Comparison of ENCODE assay signal across 8 mouse cellular contexts in the genomic region with DNA sequence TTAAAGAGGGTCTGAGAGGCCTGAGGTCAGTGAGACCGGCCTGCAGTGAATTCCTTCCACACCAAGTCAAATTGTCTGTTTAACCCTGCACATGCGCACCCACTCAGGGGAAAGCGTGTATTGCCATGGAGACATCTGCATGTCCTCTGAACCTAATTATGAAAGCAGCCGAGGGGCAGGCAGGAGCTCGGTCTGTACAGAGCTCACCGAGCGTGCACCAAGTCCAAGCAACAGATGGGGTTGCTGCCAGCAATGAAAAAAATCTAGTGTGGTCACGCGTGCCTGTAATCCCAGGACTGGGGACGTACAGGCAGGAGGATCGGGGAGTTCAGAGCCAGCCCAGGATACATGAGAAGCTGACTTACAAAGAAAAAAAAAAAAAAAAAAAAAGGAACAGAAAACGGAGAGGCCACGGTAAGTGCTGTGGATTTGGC. TPM values are rescaled to one million over a fixed set of nuclear protein-coding genes. Genes with fewer than 3 reads are reported as not detected.
DNase-seq lines count a peak whose midpoint lies in the region; ATAC-seq and TF ChIP-seq lines count a peak whose summit lies in the region.

No protein-coding gene starts in this region.

- peak overlapping the region; percentile 17; the same call in 1 of the 2 replicates for H3K9ac ChIP-seq in lung, embryonic 16.5 days (ENCODE audit: low read length)
- H3K9ac ChIP-seq in hindbrain, embryonic 12.5 days = peak overlapping the region; percentile 23; the same call in 1 of the 2 replicates
- H3K9ac ChIP-seq in midbrain, embryonic 14.5 days (replicated peaks; ENCODE audit: low read length) = peak overlapping the region; percentile 43; the same call in 1 of the 2 replicates

- ATAC-seq in lung, embryonic 16.5 days (ENCODE audit: low read depth) = peak; percentile 60
- peak; percentile 83 for ATAC-seq in hindbrain, embryonic 12.5 days (ENCODE audit: low FRiP score)
- peak; percentile 80 for ATAC-seq in midbrain, embryonic 14.5 days (ENCODE audit: low FRiP score, low TSS enrichment)
- ATAC-seq in activated CD4-positive, CD25-positive, alpha-beta regulatory T cell, adult 4 months = no peak

- no peak for TF ChIP-seq POLR2A in embryonic fibroblast, embryonic 13.5 days (IDR thresholded peaks at IDR 0.05; ENCODE audit: low read depth, low read length)

- WGBS in lung, embryonic 16.5 days = 16% methylated on average over 13 of the region's 13 CpGs
- WGBS in hindbrain, embryonic 12.5 days = 11% methylated on average over 13 of the region's 13 CpGs
- WGBS in midbrain, embryonic 14.5 days = 6% methylated on average over 13 of the region's 13 CpGs

- H3K36me3 ChIP-seq in lung, embryonic 16.5 days (ENCODE audit: control insufficient read depth, insufficient read depth, low read length) = no peaks in the 10 kb centered on the region
- peaks cover 15% of the 10 kb centered on the region for H3K36me3 ChIP-seq in hindbrain, embryonic 12.5 days
- peaks cover 15% of the 10 kb centered on the region for H3K36me3 ChIP-seq in midbrain, embryonic 14.5 days (ENCODE audit: control insufficient read depth, insufficient read depth, low read length)

- H3K4me3 ChIP-seq in lung, embryonic 16.5 days (ENCODE audit: low read length) = peak overlapping the region; percentile 33
- peak overlapping the region; percentile 4; the same call in 1 of the 2 replicates for H3K4me3 ChIP-seq in embryonic fibroblast, embryonic 13.5 days (ENCODE audit: insufficient read depth, low read length)
- peak overlapping the region; percentile 23 for H3K4me3 ChIP-seq in hindbrain, embryonic 12.5 days
- H3K4me3 ChIP-seq in midbrain, embryonic 14.5 days (replicated peaks; ENCODE audit: low read depth, low read length) = peak overlapping the region; percentile 31

- H3K27ac ChIP-seq in lung, embryonic 16.5 days (ENCODE audit: low read length) = no peak overlapping the region
- H3K27ac ChIP-seq in embryonic fibroblast, embryonic 13.5 days (ENCODE audit: insufficient read depth, low read length) = no peak overlapping the region
- H3K27ac ChIP-seq in hindbrain, embryonic 12.5 days = peak overlapping the region; percentile 77
- peak overlapping the region; percentile 81 for H3K27ac ChIP-seq in midbrain, embryonic 14.5 days (replicated peaks; ENCODE audit: low read depth, low read length)

- H3K4me1 ChIP-seq in lung, embryonic 16.5 days (replicated peaks; ENCODE audit: control insufficient read depth, insufficient read depth, low read length) = peaks cover 16% of the 10 kb centered on the region
- 0 out of 2 replicates have a peak, but pooled peaks cover 2% of the 10 kb centered on the region for H3K4me1 ChIP-seq in embryonic fibroblast, embryonic 13.5 days (ENCODE audit: control insufficient read depth, insufficient read depth, low read length)
- H3K4me1 ChIP-seq in hindbrain, embryonic 12.5 days = peaks cover 15% of the 10 kb centered on the region
- H3K4me1 ChIP-seq in midbrain, embryonic 14.5 days (ENCODE audit: control insufficient read depth, insufficient read depth, low read length) = peaks cover 15% of the 10 kb centered on the region; the same call in 1 of the 2 replicates

- DNase-seq in lung, postnatal 36 days = no peak
- DNase-seq in layer of hippocampus, postnatal 36 days = peak; percentile 32 to 41
- peak; percentile 76 for DNase-seq in midbrain, embryonic 14.5 days
- DNase-seq in urinary bladder, postnatal 25 days (ENCODE audit: low spot score) = no peak

- TF ChIP-seq CTCF in embryonic fibroblast, embryonic 13.5 days (IDR thresholded peaks at IDR 0.05; ENCODE audit: borderline replicate concordance, insufficient read depth, low read length) = no peak

- H3K4me2 ChIP-seq in lung, embryonic 16.5 days (ENCODE audit: low read depth, low read length) = peak overlapping the region; percentile 53
- H3K4me2 ChIP-seq in hindbrain, embryonic 12.5 days (replicated peaks) = peak overlapping the region; percentile 54
- peak overlapping the region; percentile 64 for H3K4me2 ChIP-seq in midbrain, embryonic 14.5 days (ENCODE audit: low read length)

- no peaks in the 10 kb centered on the region for H3K9me3 ChIP-seq in lung, embryonic 16.5 days (ENCODE audit: control insufficient read depth, low read length)
- no peaks in the 10 kb centered on the region for H3K9me3 ChIP-seq in hindbrain, embryonic 12.5 days (replicated peaks)
- H3K9me3 ChIP-seq in midbrain, embryonic 14.5 days (ENCODE audit: control insufficient read depth, low read length) = no peaks in the 10 kb centered on the region

- no peaks in the 10 kb centered on the region for H3K27me3 ChIP-seq in lung, embryonic 16.5 days (ENCODE audit: control insufficient read depth, insufficient read depth, low read depth, low read length)
- H3K27me3 ChIP-seq in hindbrain, embryonic 12.5 days = no peaks in the 10 kb centered on the region
- H3K27me3 ChIP-seq in midbrain, embryonic 14.5 days (ENCODE audit: control insufficient read depth, insufficient read depth, low read length) = no peaks in the 10 kb centered on the region

RNA-seq across cellular contexts. Expression of a gene that starts 32.7 kb away (rescaled TPM):
- polyA plus RNA-seq in lung, embryonic 16.5 days (2015; fragmentation: Nextera tagmentation; extraction: Ambion mirVana) = 3.0 and 3.5 TPM in 2 replicates
- polyA plus RNA-seq in embryonic fibroblast, embryonic 13.5 days (2011; ENCODE audit: insufficient read length, low read depth, missing spikeins) = 4.9 and 5.3 TPM in 2 replicates
- 2.8 and 3.0 TPM in 2 replicates for polyA plus RNA-seq in hindbrain, embryonic 12.5 days (2016; fragmentation: Nextera tagmentation; extraction: Ambion mirVana)
- total RNA-seq in layer of hippocampus, postnatal 36 days (2021) = 10 to 100 TPM; 41.1 to 41.7 TPM
- polyA plus RNA-seq in midbrain, embryonic 14.5 days (2014; fragmentation: Nextera tagmentation; extraction: Ambion mirVana) = 3.9 and 4.3 TPM in 2 replicates
- polyA plus RNA-seq in activated CD4-positive, CD25-positive, alpha-beta regulatory T cell, adult 4 months (2017; shearing (Covaris generic)) = 10 to 100 TPM; 26.3 to 31.1 TPM

RNA-seq across cellular contexts. Expression of a gene that starts 35.7 kb away (rescaled TPM):
- polyA plus RNA-seq in lung, embryonic 16.5 days (2015; fragmentation: Nextera tagmentation; extraction: Ambion mirVana) = 10.4 and 11.7 TPM in 2 replicates
- 3.2 and 6.6 TPM in 2 replicates for polyA plus RNA-seq in embryonic fibroblast, embryonic 13.5 days (2011; ENCODE audit: insufficient read length, low read depth, missing spikeins)
- polyA plus RNA-seq in hindbrain, embryonic 12.5 days (2016; fragmentation: Nextera tagmentation; extraction: Ambion mirVana) = 31.3 and 31.8 TPM in 2 replicates
- 10 to 100 TPM; 28.1 to 29.3 TPM for total RNA-seq in layer of hippocampus, postnatal 36 days (2021)
- polyA plus RNA-seq in midbrain, embryonic 14.5 days (2014; fragmentation: Nextera tagmentation; extraction: Ambion mirVana) = 43.0 and 46.7 TPM in 2 replicates
- polyA plus RNA-seq in activated CD4-positive, CD25-positive, alpha-beta regulatory T cell, adult 4 months (2017; shearing (Covaris generic)) = 1 to 10 TPM; 3.3 to 8.7 TPM

RNA-seq across cellular contexts. Expression of a gene that starts 57.5 kb away (rescaled TPM):
- polyA plus RNA-seq in lung, embryonic 16.5 days (2015; fragmentation: Nextera tagmentation; extraction: Ambion mirVana) = 20.0 and 21.7 TPM in 2 replicates
- 34.1 and 59.8 TPM in 2 replicates for polyA plus RNA-seq in embryonic fibroblast, embryonic 13.5 days (2011; ENCODE audit: insufficient read length, low read depth, missing spikeins)
- polyA plus RNA-seq in hindbrain, embryonic 12.5 days (2016; fragmentation: Nextera tagmentation; extraction: Ambion mirVana) = 24.9 and 25.7 TPM in 2 replicates
- 10 to 100 TPM; 51.0 to 52.6 TPM for total RNA-seq in layer of hippocampus, postnatal 36 days (2021)
- 29.9 TPM in 2 replicates for polyA plus RNA-seq in midbrain, embryonic 14.5 days (2014; fragmentation: Nextera tagmentation; extraction: Ambion mirVana)
- polyA plus RNA-seq in activated CD4-positive, CD25-positive, alpha-beta regulatory T cell, adult 4 months (2017; shearing (Covaris generic)) = 10 to 100 TPM; 38.9 to 48.9 TPM

Comparison
In these comparisons a context has a peak if more than half of its experiments do, and no peak if none do; other contexts are left out.
1. H3K27ac ChIP-seq: peak in hindbrain, embryonic 12.5 days (single experiment) and midbrain, embryonic 14.5 days (single experiment); none in lung, embryonic 16.5 days (single experiment) and embryonic fibroblast, embryonic 13.5 days (single experiment).
2. DNase-seq: peak in layer of hippocampus, postnatal 36 days (2 of 2) and midbrain, embryonic 14.5 days (single experiment); none in lung, postnatal 36 days (single experiment) and urinary bladder, postnatal 25 days (single experiment).
3. Peak in every context shown above with its lines, with median percentiles within 50 percentile points of each other: H3K4me2 ChIP-seq, H3K4me3 ChIP-seq and H3K9ac ChIP-seq.